Mouse (Mus musculus) MEL (cell line): ENCODE data around the gene Gm20388.

ENCODE experiments used
- CHD2 ChIP-seq: IDR thresholded peaks from 2 replicates; pipeline ENCODE4 v1.6.1; 2011; ENCODE audit warnings: low read length, improper control_type of control experiment
- CTCF ChIP-seq, 3 experiments: IDR thresholded peaks in 2 of 3; conservative IDR thresholded peaks in 1 of 3; 2 replicates each; pipeline ENCODE4 v1.5.1; 2011 to 2012; ENCODE audit warnings: low read length in 3 of 3, low read depth in 2 of 3, mild to moderate bottlenecking in 2 of 3, improper control_type of control experiment in 1 of 3, inconsistent platforms in 1 of 3, mixed read lengths in 1 of 3, moderate library complexity in 1 of 3; ENCODE audit not compliant: control insufficient read depth in 1 of 3, insufficient read depth in 1 of 3, poor library complexity in 1 of 3, severe bottlenecking in 1 of 3
- E2F4 ChIP-seq: IDR thresholded peaks from 2 replicates; pipeline ENCODE4 v1.6.1; 2011; ENCODE audit warnings: low read depth, low read length, improper control_type of control experiment, borderline replicate concordance
- EP300 ChIP-seq, 2 experiments: IDR thresholded peaks; 2 replicates each; pipeline ENCODE4 v1.6.1; 2011; ENCODE audit warnings: improper control_type of control experiment in 2 of 2, low read length in 2 of 2, low read depth in 1 of 2, mild to moderate bottlenecking in 1 of 2
- HCFC1 ChIP-seq: IDR thresholded peaks from 2 replicates; pipeline ENCODE4 v1.6.1; 2012; ENCODE audit warnings: low read depth, mild to moderate bottlenecking, inconsistent platforms, low read length, improper control_type of control experiment, moderate library complexity
- POLR2A ChIP-seq, 2 experiments: IDR thresholded peaks; 2 replicates each; pipeline ENCODE4 v1.6.1; 2011 to 2012; ENCODE audit warnings: low read length in 2 of 2, mild to moderate bottlenecking in 2 of 2, control low read depth in 1 of 2, improper control_type of control experiment in 1 of 2, low read depth in 1 of 2, moderate library complexity in 1 of 2; ENCODE audit not compliant: control insufficient read depth in 1 of 2, insufficient read depth in 1 of 2, poor library complexity in 1 of 2
- SMC3 ChIP-seq: IDR thresholded peaks from 2 replicates; pipeline ENCODE4 v1.6.1; 2011; ENCODE audit warnings: low read depth, low read length, improper control_type of control experiment
- TCF12 ChIP-seq: IDR thresholded peaks from 2 replicates; pipeline ENCODE4 v1.6.1; 2014; ENCODE audit warnings: low read depth, mild to moderate bottlenecking, inconsistent platforms, low read length, improper control_type of control experiment, moderate library complexity

DNA sequence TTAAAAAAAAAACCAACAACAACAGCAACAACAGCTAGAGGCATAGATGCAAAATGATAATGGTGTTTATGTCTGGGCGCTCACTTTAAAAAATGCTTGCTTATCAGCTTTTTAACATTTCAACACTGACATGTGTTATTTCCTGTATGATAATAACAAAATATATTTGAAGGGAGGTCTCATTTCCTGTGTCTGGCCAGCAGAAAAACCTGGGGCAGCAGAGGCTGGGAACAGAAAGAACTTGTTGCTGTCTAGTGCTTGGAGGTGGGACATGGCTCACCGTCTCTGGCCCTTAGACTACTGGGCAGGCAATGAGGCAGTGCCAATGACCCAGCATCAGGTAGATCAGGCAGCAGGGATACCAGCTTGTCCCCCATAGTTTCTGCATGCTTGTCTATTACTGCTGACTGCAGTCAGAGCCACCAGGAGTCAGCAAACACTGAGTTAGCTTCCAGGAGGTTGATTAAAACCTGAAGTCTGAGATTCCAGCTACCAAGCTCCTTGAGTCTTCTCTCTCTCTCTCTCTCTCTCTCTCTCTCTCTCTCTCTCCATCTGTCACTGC, 3203.3 kb downstream of the Gm20388 start:
- TF ChIP-seq POLR2A (IDR thresholded peaks at IDR 0.05; ENCODE audit: control insufficient read depth in 1 of 2, insufficient read depth in 1 of 2, low read depth in 1 of 2, low read length in 2 of 2, poor library complexity in 1 of 2) (no peak), CTCF (IDR thresholded peaks at IDR 0.05 in 2 of 3, conservative IDR thresholded peaks at IDR 0.05 in 1 of 3; ENCODE audit: control insufficient read depth in 1 of 3, insufficient read depth in 1 of 3, low read depth in 2 of 3, low read length in 3 of 3, poor library complexity in 1 of 3, severe bottlenecking in 1 of 3) (peak in 2 of 3 experiments; percentile 12 to 37; a peak in 2 of 6 replicates), HCFC1 (no peak), CHD2 (no peak), E2F4 (no peak), TCF12 (peak; percentile 67), SMC3 (peak; percentile 49), EP300 (IDR thresholded peaks at IDR 0.05; ENCODE audit: low read depth in 1 of 2, low read length in 2 of 2) (peak; percentile 70 to 78)
